Mouse (Mus musculus) ovary, adult 2 months (tissue): Measurements from ENCODE around the gene Osbpl3. TPM values are rescaled to one million over a fixed set of nuclear protein-coding genes. Genes with fewer than 3 reads are reported as not detected.

Source experiments
- polyA plus RNA-seq: library from polyadenylated mRNA; depleted of rRNA; stranded (reverse); fragments of >200 nt; gene quantifications from 2 replicates; pipeline ENCODE4 v1.2.3, GENCODE M21; 2012; rRNA removed

Gene Osbpl3
- 6.6 and 7.0 TPM in 2 replicates for polyA plus RNA-seq

DNA sequence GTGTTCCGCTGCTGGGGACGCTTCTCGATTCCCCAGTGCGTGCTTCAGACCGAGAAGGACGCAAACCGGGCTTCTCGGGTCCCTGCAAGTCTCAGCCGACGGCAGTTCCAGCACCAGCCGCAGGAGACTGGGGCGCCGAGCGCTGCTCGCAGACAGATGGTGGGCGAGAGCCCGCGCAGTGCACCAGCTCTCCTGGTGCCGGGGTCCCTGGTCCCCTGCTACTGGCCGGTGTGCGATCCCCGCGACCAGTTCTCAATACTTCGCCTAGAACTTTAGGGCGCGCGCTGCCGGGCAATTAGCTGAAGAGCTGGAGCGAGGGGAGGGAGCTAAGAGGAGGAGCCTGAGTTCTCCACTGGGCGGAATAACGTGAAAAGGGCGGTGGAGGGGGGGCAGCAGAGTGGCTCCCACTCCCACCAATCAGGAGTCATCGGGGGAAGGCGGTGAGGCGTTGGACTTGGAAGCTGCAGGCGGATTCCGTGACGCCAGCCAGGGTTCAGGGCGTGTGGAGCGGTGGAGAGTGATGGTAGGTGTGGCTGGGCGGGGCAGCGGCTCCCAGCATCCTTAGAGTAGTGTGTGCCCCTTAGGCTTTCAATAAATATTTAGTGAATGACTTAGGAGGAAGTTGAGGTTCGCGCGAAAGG lies at the start of gene Osbpl3:
Osbpl3 (minus strand) TSS at position 373 of the 641 bp plus-strand sequence.

DNA sequence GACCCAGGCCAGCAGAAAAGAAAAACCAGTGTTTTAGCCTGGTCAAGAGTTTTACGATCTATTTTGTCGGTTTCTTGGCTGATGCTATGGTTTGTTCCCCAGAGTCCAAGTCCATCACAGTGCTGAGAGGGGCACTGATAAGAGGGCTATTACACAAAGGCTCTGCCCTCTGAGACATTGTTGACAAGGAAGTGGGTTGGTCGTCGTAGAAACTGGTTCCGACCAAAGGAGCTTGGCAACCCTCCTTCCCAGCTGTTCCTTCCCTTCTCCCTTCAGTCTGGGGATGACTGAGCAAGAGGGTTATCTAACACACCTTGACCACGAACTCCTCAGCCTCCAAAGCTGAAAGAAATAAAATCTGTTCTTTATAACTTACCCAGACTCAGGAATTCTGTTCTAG lies 192.3 kb downstream of the Osbpl3 start, which contains the start of gene Gsdme:
Gsdme (minus strand) TSS at position 193 of the 400 bp plus-strand sequence.

Other genes with a start within 250 kb of the Osbpl3 start
- 0.92 and 1.5 TPM in 2 replicates for gene Gsdme, start 192.3 kb downstream of the Osbpl3 start, polyA plus RNA-seq
- 0.69 and 0.90 TPM in 2 replicates for gene Cycs, start 110.3 kb upstream of the Osbpl3 start, polyA plus RNA-seq
- gene 4921507P07Rik, start 140.4 kb upstream of the Osbpl3 start, polyA plus RNA-seq: 0.16 and 0.17 TPM in 2 replicates
- not detected in 2 replicates for gene Npvf, start 198.2 kb upstream of the Osbpl3 start, polyA plus RNA-seq